Mouse (Mus musculus) splenic B cell, adult 2 months (primary cell): ENCODE data around the gene Ipcef1.

Source experiments
- DNase-seq: peaks from one replicate; pipeline ENCODE4 v3.0.0-alpha.2; 2011; ENCODE audit warnings: low read depth, low spot score
- H3K27me3 ChIP-seq: 2 replicates; pipeline ENCODE4 v1.6.1; 2012; ENCODE audit warnings: mild to moderate bottlenecking, low read length, moderate library complexity, mixed read lengths; ENCODE audit not compliant: control insufficient read depth, poor library complexity, insufficient read depth, severe bottlenecking
- H3K36me3 ChIP-seq: 2 replicates; pipeline ENCODE4 v1.6.1; 2012; ENCODE audit warnings: mild to moderate bottlenecking, low read length, moderate library complexity, mixed read lengths; ENCODE audit not compliant: control insufficient read depth, poor library complexity, insufficient read depth, severe bottlenecking

Gene Ipcef1

DNA sequence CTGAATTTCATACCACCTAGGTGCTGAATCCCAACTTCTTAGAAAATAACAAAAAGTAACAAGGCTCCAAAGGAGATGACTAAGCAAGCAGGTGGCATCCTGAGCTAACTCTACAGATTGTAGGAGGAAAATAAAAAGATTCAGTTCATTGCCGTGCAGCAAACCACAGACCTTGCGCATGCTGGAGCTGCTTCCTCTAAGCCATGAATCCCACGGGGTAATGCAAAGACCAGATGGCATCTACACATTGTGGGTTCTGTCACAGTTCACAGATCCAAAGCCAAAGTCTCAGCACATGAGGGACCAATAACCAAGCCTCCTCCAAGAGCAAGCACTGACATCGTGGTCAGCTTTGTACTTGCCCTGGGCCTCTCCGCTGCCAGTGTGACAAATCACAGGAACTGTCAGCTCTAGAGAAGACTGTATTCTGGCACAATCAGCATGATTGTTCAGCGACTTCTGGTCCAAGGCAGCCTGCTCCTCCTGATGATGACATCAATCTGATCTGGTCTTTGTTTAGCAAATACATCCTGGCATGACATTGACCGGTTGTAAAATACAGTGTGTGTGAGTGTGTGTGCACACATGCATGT is 204.0 kb downstream of the Ipcef1 start:
- Histone ChIP-seq H3K36me3 (no peaks in the 10 kb centered on the region), H3K27me3 (no peaks in the 10 kb centered on the region)
- DNase-seq: peak; percentile 1

GRCm38 (mm10) chr10:6846283-6846682 is 206.0 kb downstream of the Ipcef1 start:
- Histone ChIP-seq H3K36me3 (no peaks in the 10 kb centered on the region), H3K27me3 (no peaks in the 10 kb centered on the region)
- no peak for DNase-seq

DNA sequence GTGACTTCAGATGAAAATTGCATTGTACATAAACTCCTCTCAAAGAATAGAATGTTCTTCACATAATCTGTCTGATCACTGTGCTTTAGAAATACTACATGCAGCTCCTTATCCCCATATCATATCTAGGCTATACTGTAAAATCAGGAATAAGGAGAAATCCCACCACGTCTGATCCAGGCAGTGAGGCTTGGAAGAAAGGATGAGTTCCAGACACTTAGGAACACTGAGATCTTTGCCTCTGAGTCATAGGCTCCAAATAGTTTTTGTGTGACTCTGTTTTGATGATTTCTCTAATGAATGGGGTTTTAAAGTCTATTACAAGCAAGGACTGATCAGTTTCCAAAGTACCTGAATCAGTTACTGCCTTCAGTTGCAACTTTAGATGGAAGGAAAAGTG is 210.1 kb downstream of the Ipcef1 start:
- no peak for DNase-seq
- H3K36me3 ChIP-seq: no peaks in the 10 kb centered on the region
- H3K27me3 ChIP-seq: no peaks in the 10 kb centered on the region
